Mouse (Mus musculus) ES-Bruce4 (cell line): ENCODE measurements around the gene Dydc2.

ENCODE experiments used
- CTCF ChIP-seq: IDR thresholded peaks from one replicate; pipeline ENCODE4 v1.8.1; 2011; ENCODE audit warnings: low read depth, low read length
- EP300 ChIP-seq: IDR thresholded peaks from 2 replicates; pipeline ENCODE4 v1.6.1; 2011; ENCODE audit warnings: low read depth, low read length; ENCODE audit not compliant: insufficient read depth

DNA sequence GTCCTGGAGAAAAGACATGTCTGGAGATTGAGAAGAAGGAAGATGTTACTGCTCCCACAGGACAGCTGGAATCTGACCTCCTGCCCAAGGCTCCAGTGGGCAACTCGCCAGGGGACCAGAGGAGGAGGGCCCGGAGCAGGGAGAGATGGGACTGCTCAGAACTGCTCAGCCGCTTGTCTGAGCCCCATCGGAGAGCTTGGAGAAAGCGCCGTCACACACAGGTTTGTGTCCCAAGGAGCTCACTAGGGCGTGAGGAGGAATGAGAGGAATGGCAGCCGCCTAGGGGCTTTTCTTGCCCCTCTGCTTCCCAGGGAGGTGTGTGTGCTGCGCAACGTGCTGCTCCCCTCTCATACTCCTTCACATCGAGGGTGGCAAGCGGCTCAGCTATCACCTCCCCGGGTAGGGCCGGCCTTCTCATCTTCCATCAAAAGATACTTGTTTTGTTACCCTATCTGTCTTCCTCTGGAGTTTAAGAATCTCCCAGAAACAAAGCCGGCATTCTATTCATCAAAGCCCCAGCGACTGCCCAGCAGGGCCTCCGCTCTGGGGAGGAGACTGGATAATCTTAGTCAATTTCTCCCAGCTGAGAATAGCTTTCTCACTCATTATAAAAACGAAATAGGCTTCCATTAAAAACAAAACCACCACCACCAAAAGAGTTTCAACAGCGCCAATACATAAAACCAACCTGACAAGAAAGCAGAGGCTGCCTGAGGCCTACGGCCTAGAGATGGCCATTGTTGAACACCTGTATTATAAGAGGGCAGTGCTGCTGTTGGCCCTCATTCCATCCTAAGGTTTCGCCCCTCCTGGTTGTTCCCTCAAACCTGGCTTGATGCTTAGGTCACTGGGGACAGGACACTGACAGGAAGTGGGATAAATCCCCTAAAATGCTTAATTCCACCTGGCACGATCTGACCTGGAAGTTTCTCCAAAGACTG, 64.5 kb downstream of the Dydc2 start:
- no peak for TF ChIP-seq CTCF
- TF ChIP-seq EP300, result no peak
